Mouse (Mus musculus) heart, adult 2 months (tissue): ENCODE data around the gene Cd72. TPM values are rescaled to one million over a fixed set of nuclear protein-coding genes. Genes with fewer than 3 reads are reported as not detected.

Experiments used
- DNase-seq, 2 experiments: peaks; one replicate each; pipeline ENCODE4 v3.0.0; 2021
- H3K27ac ChIP-seq: fragments of 200-600 bp; 2 replicates; pipeline ENCODE4 v1.8.1; 2022
- H3K27me3 ChIP-seq: fragments of 200-500 bp; 2 replicates; pipeline ENCODE4 v1.6.1; 2012; ENCODE audit warnings: mild to moderate bottlenecking, low read length, inconsistent platforms, mixed read lengths; ENCODE audit not compliant: control insufficient read depth, insufficient read depth
- H3K36me3 ChIP-seq: fragments of 200-500 bp; 2 replicates; pipeline ENCODE4 v1.6.1; 2012; ENCODE audit warnings: low read length, inconsistent platforms; ENCODE audit not compliant: control insufficient read depth, insufficient read depth
- H3K4me1 ChIP-seq: fragments of 200-500 bp; 2 replicates; pipeline ENCODE4 v1.6.1; 2011; ENCODE audit warnings: low read length; ENCODE audit not compliant: control insufficient read depth, insufficient read depth
- H3K4me3 ChIP-seq: fragments of 200-600 bp; 2 replicates; pipeline ENCODE4 v1.8.1; 2022
- H3K79me2 ChIP-seq: fragments of 200-500 bp; replicated peaks from 2 replicates; pipeline ENCODE4 v1.6.1; 2012; ENCODE audit warnings: mild to moderate bottlenecking, inconsistent platforms, low read length, moderate library complexity, mixed read lengths; ENCODE audit not compliant: control insufficient read depth, insufficient read depth
- H3K9ac ChIP-seq: fragments of 200-500 bp; 2 replicates; pipeline ENCODE4 v1.6.1; 2012; ENCODE audit warnings: low read depth, mild to moderate bottlenecking, control low read depth, inconsistent platforms, low read length, mixed read lengths
- CTCF ChIP-seq: fragments of 200-600 bp; IDR thresholded peaks from 2 replicates; pipeline ENCODE4 v1.8.1; 2022; ENCODE audit warnings: antibody characterized with exemption, mild to moderate bottlenecking, moderate library complexity
- EP300 ChIP-seq: fragments of 200-500 bp; IDR thresholded peaks from 2 replicates; pipeline ENCODE4 v1.6.1; 2011; ENCODE audit warnings: low read depth, low read length, control low read depth; ENCODE audit not compliant: insufficient read depth
- POLR2A ChIP-seq: fragments of 200-500 bp; IDR thresholded peaks from 2 replicates; pipeline ENCODE4 v1.6.1; 2011; ENCODE audit warnings: mild to moderate bottlenecking, low read depth, low read length, control low read depth; ENCODE audit not compliant: insufficient read depth
- WGBS: fragments of 180-500 bp; shearing (Covaris S2); methylation state at CpG from one replicate; pipeline ENCODE4 v1.1.7; 2018; 5-methylcytosine and 5-hydroxymethylcytosine counted together
- intact Hi-C: fragments of 180-260 bp; cut with DNase I; formaldehyde crosslinking; loops from one replicate; pipeline ENCODE4 v1.15.1; 2025
- polyA plus RNA-seq: library from polyadenylated mRNA; depleted of rRNA; stranded (reverse); fragments of >200 nt; gene quantifications from 2 replicates; pipeline ENCODE4 v1.2.3, GENCODE M21; 2012
- total RNA-seq, 2 experiments: library from RNA; stranded (reverse); gene quantifications; 2 replicates each; pipeline ENCODE4 v1.2.3; 2021

Gene Cd72
- total and polyA plus RNA-seq, 3 experiments = 0.97 to 4.8 (median 1.0) TPM

DNA sequence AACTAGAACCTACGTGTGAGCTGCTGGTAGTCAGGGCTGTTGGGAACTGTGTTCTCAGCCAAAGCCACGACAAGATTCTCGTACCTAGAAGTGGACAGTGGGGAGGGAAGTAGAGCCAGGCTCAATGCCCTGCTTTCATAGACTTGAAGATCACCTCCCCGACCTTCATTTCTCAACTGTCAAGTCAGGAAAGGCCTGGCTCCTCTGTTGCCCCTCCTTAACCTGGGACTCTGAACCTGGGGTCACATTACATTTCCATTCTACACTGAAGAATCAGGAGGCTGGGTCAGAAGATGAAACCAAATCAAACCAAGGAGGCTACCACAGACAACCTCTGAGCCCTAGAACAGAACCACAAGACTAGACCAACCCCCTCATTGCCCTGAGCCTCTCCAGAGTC is 43.5 kb upstream of the Cd72 start:
- Histone ChIP-seq H3K27ac (no peak overlapping the region), H3K27me3 (no peaks in the 10 kb centered on the region), H3K36me3 (no peaks in the 10 kb centered on the region), H3K4me3 (no peak overlapping the region), H3K4me1 (peaks cover 8% of the 10 kb centered on the region), H3K9ac (no peak overlapping the region), H3K79me2 (no peaks in the 10 kb centered on the region)
- no peak for DNase-seq
- intact Hi-C loops = loop anchor here (2.0 kb wide), 1 partner anchor 27 kb away; no protein-coding TSS in a partner anchor
- no peak for TF ChIP-seq EP300
- TF ChIP-seq CTCF = no peak
- no peak for TF ChIP-seq POLR2A
- WGBS = 88% methylated on average over 4 of the region's 4 CpGs

DNA sequence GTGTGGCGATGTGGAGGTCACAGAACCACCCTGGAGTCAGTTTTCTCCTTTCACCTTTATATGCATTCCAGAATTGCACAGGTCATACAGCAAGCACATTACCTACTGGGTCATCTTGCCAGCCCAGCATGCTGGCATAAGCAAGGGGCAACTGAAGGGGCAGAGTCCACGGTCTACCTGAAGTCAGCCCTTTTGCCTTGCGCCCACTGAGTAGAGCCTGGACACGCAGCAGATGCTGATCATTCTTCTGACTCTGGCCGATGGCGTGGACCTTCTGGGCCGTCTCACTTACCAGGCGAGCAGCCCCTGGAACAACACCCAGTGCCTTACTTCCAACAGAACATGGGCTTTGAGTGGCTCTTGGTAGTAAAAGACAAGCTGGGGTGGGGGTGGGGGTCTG is 43.0 kb upstream of the Cd72 start:
- Histone ChIP-seq H3K27ac (no peak overlapping the region), H3K4me3 (no peak overlapping the region), H3K36me3 (no peaks in the 10 kb centered on the region), H3K79me2 (no peaks in the 10 kb centered on the region), H3K9ac (no peak overlapping the region), H3K27me3 (no peaks in the 10 kb centered on the region), H3K4me1 (peaks cover 8% of the 10 kb centered on the region)
- WGBS = 95% methylated on average over 8 of the region's 8 CpGs
- TF ChIP-seq EP300 (no peak), CTCF (no peak), POLR2A (no peak)
- intact Hi-C loops = no loop called here
- DNase-seq = no peak

DNA sequence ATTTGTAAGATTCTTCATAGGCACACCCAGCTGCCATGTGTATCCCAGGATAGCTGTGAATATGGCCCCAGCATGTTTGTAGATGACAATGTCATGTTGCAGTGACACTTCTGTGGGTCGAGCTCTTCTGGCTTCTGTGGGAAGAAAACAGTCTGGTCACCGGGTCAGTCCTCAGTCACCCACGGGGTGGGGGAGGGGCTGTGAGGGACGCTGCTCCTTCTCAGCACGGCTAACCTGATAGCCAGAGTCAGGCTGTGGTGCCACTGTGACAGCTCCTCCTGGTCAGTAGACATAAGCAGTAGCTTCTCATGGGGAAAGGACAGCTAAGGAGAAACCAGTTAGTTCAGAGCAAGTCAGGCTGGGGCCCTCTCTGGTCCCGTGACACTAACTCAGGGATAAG is 42.2 kb upstream of the Cd72 start:
- H3K36me3 ChIP-seq = no peaks in the 10 kb centered on the region
- peaks cover 10% of the 10 kb centered on the region for H3K4me1 ChIP-seq
- intact Hi-C loops = no loop called here

DNA sequence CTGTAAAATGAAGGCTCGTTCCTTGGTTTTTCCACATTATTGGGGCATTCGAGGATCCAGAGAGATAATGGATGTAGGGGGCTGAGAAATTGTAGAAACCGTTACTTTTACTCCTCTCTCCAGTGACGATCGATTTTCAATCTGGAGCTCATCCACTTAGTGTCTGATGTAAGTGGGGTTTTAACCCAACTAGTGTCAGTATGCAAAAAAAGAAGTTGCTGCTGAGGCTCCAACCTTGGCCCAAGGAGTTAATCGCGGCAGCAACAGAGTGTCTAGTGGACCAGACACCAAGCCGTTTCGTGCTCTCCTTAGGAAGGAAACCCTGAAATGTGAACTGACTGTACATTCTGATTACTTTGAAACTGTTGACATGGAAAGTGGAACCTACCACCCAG is 39.4 kb upstream of the Cd72 start:
- Histone ChIP-seq H3K27me3 (no peaks in the 10 kb centered on the region), H3K9ac (peak overlapping the region; percentile 80), H3K36me3 (no peaks in the 10 kb centered on the region), H3K4me3 (peak overlapping the region; percentile 81), H3K79me2 (no peaks in the 10 kb centered on the region), H3K4me1 (peaks cover 6% of the 10 kb centered on the region), H3K27ac (peak overlapping the region; percentile 98)
- DNase-seq = no peak
- WGBS = 2% methylated on average over 9 of the region's 9 CpGs
- TF ChIP-seq EP300 = no peak
- no peak for TF ChIP-seq POLR2A
- no peak for TF ChIP-seq CTCF
- intact Hi-C loops = loop anchor here (5.0 kb wide), 1 partner anchor 68 kb away; the partner anchor contains the start of genes Creb3 and Tln1

More for the DNA sequence above, 42.2 kb upstream of the Cd72 start:
- Histone ChIP-seq H3K27me3 (no peaks in the 10 kb centered on the region), H3K4me3 (no peak overlapping the region), H3K79me2 (no peaks in the 10 kb centered on the region), H3K9ac (no peak overlapping the region), H3K27ac (no peak overlapping the region)
- WGBS = 59% methylated on average over 6 of the region's 6 CpGs
- TF ChIP-seq CTCF = no peak
- no peak for TF ChIP-seq POLR2A
- no peak for TF ChIP-seq EP300
- no peak for DNase-seq

DNA sequence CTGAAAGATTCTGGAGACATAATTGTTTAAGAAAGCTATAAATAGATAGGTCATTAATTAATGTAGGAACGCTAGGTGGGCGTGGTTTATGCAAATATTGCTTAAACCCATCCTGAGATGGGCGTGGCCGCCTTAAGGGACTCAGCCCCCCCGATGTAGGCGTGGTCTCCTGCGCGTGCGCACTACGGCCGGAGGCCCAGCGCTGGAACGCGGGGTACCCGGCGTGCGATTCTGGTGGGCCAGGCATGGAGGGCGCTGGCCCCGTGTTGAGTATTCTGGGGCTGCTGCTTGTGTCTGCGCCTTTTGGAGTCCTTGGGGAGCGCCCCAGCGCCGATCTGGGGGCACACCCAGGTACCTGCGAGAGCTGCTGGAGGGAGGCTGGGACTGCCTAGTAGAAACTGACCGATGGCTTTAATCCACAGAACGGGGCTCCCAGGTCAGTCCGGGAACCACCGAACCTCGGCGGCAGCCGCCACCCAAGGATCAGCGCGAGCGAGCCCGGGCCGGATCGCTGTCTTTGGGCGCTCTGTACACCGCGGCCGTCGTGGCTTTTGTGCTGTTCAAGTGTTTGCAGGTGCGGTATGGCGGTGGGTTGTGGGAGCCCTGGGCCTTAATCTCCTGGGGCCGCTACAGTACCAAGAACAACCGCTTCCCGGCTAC is 38.9 kb upstream of the Cd72 start:
- intact Hi-C loops = loop anchor here (5.0 kb wide), 1 partner anchor 69 kb away; the partner anchor contains the start of genes Creb3 and Tln1

DNA sequence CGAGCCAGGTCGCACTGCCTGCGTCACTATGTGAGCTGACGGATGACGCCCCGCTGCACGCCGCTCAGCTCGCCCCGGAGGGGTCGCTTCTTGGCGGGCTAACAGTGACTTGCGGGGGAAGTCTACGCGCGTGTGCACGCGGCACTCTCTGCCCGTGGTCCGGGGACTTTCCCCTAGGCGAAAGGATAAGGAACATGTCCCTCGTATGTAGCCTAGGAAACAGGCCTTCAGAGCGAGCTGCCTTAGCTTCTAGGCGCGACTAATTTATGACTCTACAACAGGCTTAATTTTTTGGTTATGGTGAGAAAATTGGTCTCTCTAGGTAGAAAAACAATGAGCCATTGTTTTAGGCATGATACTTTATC is 38.4 kb upstream of the Cd72 start, which contains the start of gene Ccdc107:
Ccdc107 (plus strand) TSS at position 80 of the 365 bp plus-strand sequence.
- H3K36me3 ChIP-seq = no peaks in the 10 kb centered on the region
- H3K4me3 ChIP-seq = peak within 1 kb of the TSS; percentile 81
- peak within 1 kb of the TSS; percentile 98 for H3K27ac ChIP-seq
- peak within 1 kb of the TSS; percentile 80 for H3K9ac ChIP-seq
- peaks cover 6% of the 10 kb centered on the region for H3K4me1 ChIP-seq
- intact Hi-C loops = loop anchor here (5.0 kb wide), 1 partner anchor 69 kb away; the partner anchor contains the start of genes Creb3 and Tln1
- H3K79me2 ChIP-seq = no peaks in the 10 kb centered on the region
- WGBS = under 1% methylated on average over 25 of the region's 25 CpGs
- H3K27me3 ChIP-seq = no peaks in the 10 kb centered on the region
- peak; percentile 87 to 95 for DNase-seq
- TF ChIP-seq EP300 (peak; percentile 93), POLR2A (no peak), CTCF (peak; percentile 48)

More for the DNA sequence above, 38.9 kb upstream of the Cd72 start:
- Histone ChIP-seq H3K4me3 (peak overlapping the region; percentile 81), H3K27me3 (no peaks in the 10 kb centered on the region), H3K4me1 (peaks cover 6% of the 10 kb centered on the region), H3K36me3 (no peaks in the 10 kb centered on the region), H3K79me2 (no peaks in the 10 kb centered on the region), H3K27ac (peak overlapping the region; percentile 98), H3K9ac (peak overlapping the region; percentile 80)
- TF ChIP-seq CTCF (peak; percentile 41), POLR2A (peak; percentile 91), EP300 (no peak)
- DNase-seq = peak; percentile 96 to 98
- WGBS = under 1% methylated on average over 47 of the region's 47 CpGs
